Mouse (Mus musculus) ES-Bruce4 (cell line): ENCODE measurements around the gene Erfe. TPM values are rescaled to one million over a fixed set of nuclear protein-coding genes. Genes with fewer than 3 reads are reported as not detected.

Experiments
- H3K27ac ChIP-seq: 2 replicates; pipeline ENCODE4 v1.5.1; 2012; ENCODE audit warnings: low read length, inconsistent platforms; ENCODE audit not compliant: insufficient read depth
- H3K27me3 ChIP-seq: 2 replicates; pipeline ENCODE4 v1.6.1; 2012; ENCODE audit warnings: mild to moderate bottlenecking, low read length, inconsistent platforms; ENCODE audit not compliant: control insufficient read depth, poor library complexity, insufficient read depth, severe bottlenecking
- H3K36me3 ChIP-seq: 2 replicates; pipeline ENCODE4 v1.6.1; 2012; ENCODE audit warnings: inconsistent platforms, mild to moderate bottlenecking, low read length, moderate library complexity; ENCODE audit not compliant: control insufficient read depth, poor library complexity, insufficient read depth, severe bottlenecking
- H3K4me1 ChIP-seq: one replicate; pipeline ENCODE4 v1.8.1; 2011; ENCODE audit warnings: low read length; ENCODE audit not compliant: control insufficient read depth, insufficient read depth
- H3K4me3 ChIP-seq: 2 replicates; pipeline ENCODE4 v1.5.1; 2011; ENCODE audit warnings: low read depth, mild to moderate bottlenecking, low read length
- H3K9ac ChIP-seq: 2 replicates; pipeline ENCODE4 v1.6.1; 2012; ENCODE audit warnings: low read depth, mild to moderate bottlenecking, inconsistent platforms; ENCODE audit not compliant: poor library complexity, severe bottlenecking
- H3K9me3 ChIP-seq: replicated peaks from 2 replicates; pipeline ENCODE4 v1.6.1; 2012; ENCODE audit warnings: mild to moderate bottlenecking, low read length, inconsistent platforms; ENCODE audit not compliant: control insufficient read depth, poor library complexity, insufficient read depth, severe bottlenecking
- CTCF ChIP-seq: IDR thresholded peaks from one replicate; pipeline ENCODE4 v1.8.1; 2011; ENCODE audit warnings: low read depth, low read length
- EP300 ChIP-seq: IDR thresholded peaks from 2 replicates; pipeline ENCODE4 v1.6.1; 2011; ENCODE audit warnings: low read depth, low read length; ENCODE audit not compliant: insufficient read depth
- POLR2A ChIP-seq: IDR thresholded peaks from one replicate; pipeline ENCODE4 v1.8.1; 2011; ENCODE audit warnings: low read length; ENCODE audit not compliant: insufficient read depth
- polyA plus RNA-seq: library from polyadenylated mRNA; stranded (reverse); fragments of >200 nt; gene quantifications from 2 replicates; pipeline ENCODE4 v1.2.4, GENCODE M21; 2011; ENCODE audit warnings: low read depth; ENCODE audit not compliant: missing spikeins, insufficient read depth, insufficient read length

Gene Erfe
- polyA plus RNA-seq, 1 experiment = 13.3 TPM

- Histone ChIP-seq H3K36me3 (no peaks in the 10 kb centered on the region), H3K4me3 (no peak overlapping the region), H3K9ac (no peak overlapping the region), H3K4me1 (no peaks in the 10 kb centered on the region), H3K27me3 (no peaks in the 10 kb centered on the region), H3K9me3 (no peaks in the 10 kb centered on the region), H3K27ac (no peak overlapping the region)
- TF ChIP-seq POLR2A = no peak
- no peak for TF ChIP-seq CTCF
- no peak for TF ChIP-seq EP300
Measured at GRCm38 (mm10) chr1:91367295-91367694, 1.1 kb downstream of the Erfe start.

- no peaks in the 10 kb centered on the region for H3K4me1 ChIP-seq
- TF ChIP-seq POLR2A = no peak
- TF ChIP-seq CTCF = no peak
- TF ChIP-seq EP300 = no peak
- H3K4me3 ChIP-seq = no peak overlapping the region
- no peaks in the 10 kb centered on the region for H3K9me3 ChIP-seq
- H3K9ac ChIP-seq = no peak overlapping the region
- H3K27me3 ChIP-seq = no peaks in the 10 kb centered on the region
- 0 out of 2 replicates have a peak, but pooled peaks cover 5% of the 10 kb centered on the region for H3K36me3 ChIP-seq
- no peak overlapping the region for H3K27ac ChIP-seq
Measured at GRCm38 (mm10) chr1:91369408-91369807, 3.2 kb downstream of the Erfe start.

- no peak overlapping the region for H3K9ac ChIP-seq
- H3K4me1 ChIP-seq = no peaks in the 10 kb centered on the region
- no peak overlapping the region for H3K4me3 ChIP-seq
- H3K9me3 ChIP-seq = no peaks in the 10 kb centered on the region
- no peak for TF ChIP-seq CTCF
- no peak for TF ChIP-seq POLR2A
- no peak for TF ChIP-seq EP300
- peaks cover 8% of the 10 kb centered on the region; the same call in 1 of the 2 replicates for H3K36me3 ChIP-seq
- no peak overlapping the region for H3K27ac ChIP-seq
- H3K27me3 ChIP-seq = no peaks in the 10 kb centered on the region
Measured at GRCm38 (mm10) chr1:91370055-91370454, 3.8 kb downstream of the Erfe start.

DNA sequence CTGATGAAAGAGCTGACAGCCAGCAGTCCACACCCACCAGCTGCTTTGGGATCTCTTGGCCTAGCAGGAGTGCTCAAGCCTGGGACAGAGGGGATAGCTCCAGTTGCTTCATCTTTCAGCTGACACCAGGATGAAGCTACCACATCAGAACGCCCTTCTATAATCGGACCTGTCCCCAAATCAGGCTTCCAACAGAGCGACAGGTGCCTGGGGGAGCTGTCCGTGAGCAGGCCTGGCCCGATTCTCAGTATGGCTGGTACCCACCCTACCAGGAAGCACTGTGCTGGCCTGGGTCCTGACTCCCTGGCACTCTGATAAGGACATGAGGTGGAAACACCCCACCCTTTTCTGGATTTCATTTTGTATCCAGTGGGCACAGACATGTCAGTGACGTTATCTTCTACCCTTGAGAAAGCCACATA lies 7.2 kb downstream of the Erfe start:
- no peak for TF ChIP-seq CTCF
- no peak for TF ChIP-seq POLR2A
- TF ChIP-seq EP300 = no peak
- H3K27ac ChIP-seq = no peak overlapping the region
- no peaks in the 10 kb centered on the region for H3K4me1 ChIP-seq
- H3K4me3 ChIP-seq = no peak overlapping the region
- H3K27me3 ChIP-seq = no peaks in the 10 kb centered on the region
- peaks cover 29% of the 10 kb centered on the region for H3K36me3 ChIP-seq
- H3K9me3 ChIP-seq = no peaks in the 10 kb centered on the region
- H3K9ac ChIP-seq = no peak overlapping the region

GRCm38 (mm10) chr1:91380453-91381090 lies 14.3 kb downstream of the Erfe start:
- Histone ChIP-seq H3K9me3 (no peaks in the 10 kb centered on the region), H3K4me3 (no peak overlapping the region), H3K9ac (no peak overlapping the region), H3K36me3 (peaks cover 61% of the 10 kb centered on the region), H3K27me3 (no peaks in the 10 kb centered on the region), H3K4me1 (no peaks in the 10 kb centered on the region), H3K27ac (no peak overlapping the region)
- TF ChIP-seq POLR2A = no peak
- TF ChIP-seq CTCF = peak; percentile 61
- TF ChIP-seq EP300 = no peak

- H3K36me3 ChIP-seq = peaks cover 59% of the 10 kb centered on the region
Measured at GRCm38 (mm10) chr1:91381091-91381471, 14.9 kb downstream of the Erfe start.

More at GRCm38 (mm10) chr1:91381091-91381471, 14.9 kb downstream of the Erfe start:
- Histone ChIP-seq H3K9ac (no peak overlapping the region), H3K4me1 (no peaks in the 10 kb centered on the region), H3K27ac (no peak overlapping the region), H3K27me3 (no peaks in the 10 kb centered on the region), H3K4me3 (no peak overlapping the region), H3K9me3 (no peaks in the 10 kb centered on the region)
- TF ChIP-seq EP300 = no peak
- TF ChIP-seq CTCF = no peak
- TF ChIP-seq POLR2A = no peak
